Mouse (Mus musculus) heart, postnatal 0 days (tissue): ENCODE measurements around the gene Crtc2.

Source experiments
- CTCF ChIP-seq: IDR thresholded peaks from 2 replicates; pipeline ENCODE4 v1.5.1; 2016; ENCODE audit warnings: antibody characterized with exemption, control low read depth, low read depth
- EP300 ChIP-seq: IDR thresholded peaks from 2 replicates; pipeline ENCODE4 v1.6.1; 2016; ENCODE audit warnings: antibody characterized with exemption, low read depth

DNA sequence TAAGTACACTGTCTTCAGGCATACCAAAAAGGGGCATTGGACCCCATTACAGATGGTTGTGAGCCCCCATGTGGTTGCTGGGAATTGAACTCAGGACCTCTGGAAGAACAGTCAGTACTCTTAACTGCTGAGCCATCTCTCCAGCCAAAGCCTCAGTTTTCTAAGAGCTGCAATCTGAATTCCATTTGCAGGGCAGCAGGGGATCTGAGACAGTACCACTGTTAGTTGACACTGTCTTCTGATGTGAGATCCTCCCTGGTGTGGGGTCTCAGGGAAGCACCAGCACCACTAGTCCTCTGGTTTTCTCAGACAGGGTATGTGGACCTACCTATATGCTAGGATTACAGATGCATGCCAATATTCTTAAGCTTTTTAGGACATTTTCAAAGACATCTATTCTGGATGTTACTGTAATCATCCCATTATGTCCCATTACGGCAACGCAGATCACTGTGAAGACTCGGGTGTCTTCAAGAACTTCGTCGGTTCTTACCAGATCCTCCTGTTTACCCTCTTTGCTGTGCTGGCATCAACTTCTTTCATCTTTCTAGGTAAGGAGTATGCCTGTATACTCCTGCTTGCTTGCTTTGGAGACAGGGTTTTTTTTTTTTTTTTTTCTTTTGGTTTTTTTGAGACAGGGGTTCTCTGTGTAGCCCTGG, 43.9 kb upstream of the Crtc2 start:
- TF ChIP-seq CTCF (no peak), EP300 (no peak)
